Mouse (Mus musculus) thymus, adult 2 months (tissue): ENCODE results near the gene Grip1.

ENCODE experiments used
- CTCF ChIP-seq: fragments of 200-500 bp; IDR thresholded peaks from 2 replicates; pipeline ENCODE4 v1.5.1; 2012; ENCODE audit warnings: mild to moderate bottlenecking, control low read depth, low read length, moderate library complexity, borderline replicate concordance; ENCODE audit not compliant: control insufficient read depth, poor library complexity, insufficient read depth; ENCODE audit errors: extremely low read depth
- POLR2A ChIP-seq: fragments of 200-500 bp; IDR thresholded peaks from 2 replicates; pipeline ENCODE4 v1.6.1; 2012; ENCODE audit warnings: mild to moderate bottlenecking, low read length, control low read depth, moderate library complexity; ENCODE audit not compliant: control insufficient read depth, poor library complexity, insufficient read depth; ENCODE audit errors: extremely low read depth

DNA sequence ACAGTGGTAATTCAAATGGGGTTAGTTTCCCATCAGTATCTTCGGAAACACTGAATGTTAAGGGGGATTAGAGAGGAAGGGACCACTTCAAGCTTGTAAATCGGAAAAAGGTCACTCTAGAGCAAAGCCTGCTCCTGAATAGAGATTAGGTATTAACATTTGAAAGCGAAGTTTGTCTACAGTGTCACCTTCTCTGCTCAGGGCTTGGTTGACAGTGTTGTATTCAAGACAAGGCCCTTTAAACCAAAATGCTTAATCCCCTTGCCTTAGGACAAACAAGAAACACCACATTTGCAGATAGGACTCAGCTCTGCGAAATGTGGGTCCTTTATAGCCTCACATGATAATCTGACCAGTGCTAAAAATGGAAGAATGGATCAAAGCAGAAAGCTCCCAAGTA lies 81.2 kb downstream of the Grip1 start:
- TF ChIP-seq POLR2A: no peak
- TF ChIP-seq CTCF: no peak
